Mouse (Mus musculus) forebrain, embryonic 13.5 days (tissue): ENCODE measurements around the gene Plxna2. TPM values are rescaled to one million over a fixed set of nuclear protein-coding genes. Genes with fewer than 3 reads are reported as not detected.

Source experiments
- ATAC-seq: fragments of 200-750 bp; cut with Nextera tagmentation; 2 replicates; pipeline ENCODE4 v1.8.0; 2017
- H3K27ac ChIP-seq: fragments of 300-500 bp; sonication (generic); 2 replicates; pipeline ENCODE4 v1.5.1; 2015; ENCODE audit warnings: inconsistent platforms, mild to moderate bottlenecking, moderate library complexity
- H3K27me3 ChIP-seq: fragments of 300-500 bp; sonication (generic); 2 replicates; pipeline ENCODE4 v1.6.1; 2015; ENCODE audit warnings: mild to moderate bottlenecking, inconsistent platforms
- H3K36me3 ChIP-seq: fragments of 300-500 bp; sonication (generic); 2 replicates; pipeline ENCODE4 v1.6.1; 2015; ENCODE audit warnings: mild to moderate bottlenecking, inconsistent platforms; ENCODE audit not compliant: poor library complexity, severe bottlenecking
- H3K4me1 ChIP-seq: fragments of 300-500 bp; sonication (generic); 2 replicates; pipeline ENCODE4 v1.6.1; 2015; ENCODE audit warnings: inconsistent platforms
- H3K4me2 ChIP-seq: fragments of 300-500 bp; sonication (generic); 2 replicates; pipeline ENCODE4 v1.6.1; 2015; ENCODE audit warnings: inconsistent platforms, mild to moderate bottlenecking, moderate library complexity
- H3K4me3 ChIP-seq: fragments of 300-500 bp; sonication (generic); 2 replicates; pipeline ENCODE4 v1.5.1; 2015; ENCODE audit warnings: mild to moderate bottlenecking, inconsistent platforms
- H3K9ac ChIP-seq: fragments of 300-500 bp; sonication (generic); 2 replicates; pipeline ENCODE4 v1.6.1; 2015; ENCODE audit warnings: mild to moderate bottlenecking, inconsistent platforms
- H3K9me3 ChIP-seq: fragments of 300-500 bp; sonication (generic); replicated peaks from 2 replicates; pipeline ENCODE4 v1.6.1; 2016; ENCODE audit warnings: inconsistent platforms
- WGBS: fragments of 180-500 bp; shearing (Covaris S2); methylation state at CpG from one replicate; pipeline ENCODE4 v1.1.7; 2015; 5-methylcytosine and 5-hydroxymethylcytosine counted together
- polyA plus RNA-seq: library from polyadenylated mRNA; unstranded; fragments of >200 nt; fragmentation: Nextera tagmentation; extraction: Ambion mirVana; gene quantifications from 2 replicates; pipeline ENCODE4 v1.2.1, GENCODE M21; 2015

Plxna2 gene
- polyA plus RNA-seq, 1 experiment from 2014 or later, result 55.8 TPM

GRCm38 (mm10) chr1:194626109-194626508, 8.1 kb downstream of the Plxna2 start:
- 86% methylated on average over 2 of the region's 2 CpGs for WGBS
- 0 out of 2 replicates have a peak overlapping the region, but pooled peaks have one; percentile 99 for H3K9ac ChIP-seq
- peak overlapping the region; percentile 96 for H3K4me3 ChIP-seq
- H3K4me2 ChIP-seq, result peak overlapping the region; percentile 64
- H3K9me3 ChIP-seq, result no peaks in the 10 kb centered on the region
- H3K27me3 ChIP-seq, result no peaks in the 10 kb centered on the region
- no peak overlapping the region for H3K27ac ChIP-seq
- H3K36me3 ChIP-seq, result 0 out of 2 replicates have a peak, but pooled peaks cover 6% of the 10 kb centered on the region
- H3K4me1 ChIP-seq, result peaks cover 99% of the 10 kb centered on the region
- ATAC-seq, result no peak

- Histone ChIP-seq H3K4me3 (no peak overlapping the region), H3K4me2 (peak overlapping the region; percentile 64), H3K9me3 (no peaks in the 10 kb centered on the region), H3K36me3 (0 out of 2 replicates have a peak, but pooled peaks cover 6% of the 10 kb centered on the region), H3K9ac (no peak overlapping the region), H3K27me3 (no peaks in the 10 kb centered on the region), H3K4me1 (peaks cover 96% of the 10 kb centered on the region), H3K27ac (no peak overlapping the region)
- ATAC-seq, result no peak
These were observed 9.3 kb downstream of the Plxna2 start for GRCm38 (mm10) chr1:194627286-194627685.

- peak overlapping the region; percentile 46; the same call in 1 of the 2 replicates for H3K9ac ChIP-seq
- H3K4me1 ChIP-seq, result peaks cover 96% of the 10 kb centered on the region
- H3K4me3 ChIP-seq, result 0 out of 2 replicates have a peak overlapping the region, but pooled peaks have one; percentile 4
- no peaks in the 10 kb centered on the region for H3K9me3 ChIP-seq
- H3K36me3 ChIP-seq, result 0 out of 2 replicates have a peak, but pooled peaks cover 9% of the 10 kb centered on the region
- peak overlapping the region; percentile 75 for H3K27ac ChIP-seq
- WGBS, result 16% methylated on average over 2 of the region's 2 CpGs
- peak overlapping the region; percentile 64 for H3K4me2 ChIP-seq
- H3K27me3 ChIP-seq, result no peaks in the 10 kb centered on the region
- ATAC-seq, result peak; percentile 57; the same call in 1 of the 2 replicates
These were observed 11.2 kb downstream of the Plxna2 start for GRCm38 (mm10) chr1:194629135-194629689.

GRCm38 (mm10) chr1:194630498-194631056, 12.6 kb downstream of the Plxna2 start:
- 26% methylated on average over 1 of the region's 1 CpGs for WGBS
- Histone ChIP-seq H3K27me3 (no peaks in the 10 kb centered on the region), H3K36me3 (0 out of 2 replicates have a peak, but pooled peaks cover 9% of the 10 kb centered on the region), H3K4me1 (peaks cover 96% of the 10 kb centered on the region), H3K27ac (peak overlapping the region; percentile 63), H3K9ac (no peak overlapping the region), H3K9me3 (no peaks in the 10 kb centered on the region), H3K4me3 (no peak overlapping the region), H3K4me2 (0 out of 2 replicates have a peak overlapping the region, but pooled peaks have one; percentile 6)
- peak; percentile 60 for ATAC-seq

GRCm38 (mm10) chr1:194631574-194631973, 13.6 kb downstream of the Plxna2 start:
- Histone ChIP-seq H3K4me2 (no peak overlapping the region), H3K36me3 (0 out of 2 replicates have a peak, but pooled peaks cover 9% of the 10 kb centered on the region), H3K9ac (no peak overlapping the region), H3K27ac (no peak overlapping the region), H3K4me3 (no peak overlapping the region), H3K27me3 (no peaks in the 10 kb centered on the region), H3K9me3 (no peaks in the 10 kb centered on the region), H3K4me1 (peaks cover 96% of the 10 kb centered on the region)
- no peak for ATAC-seq
- 67% methylated on average over 1 of the region's 1 CpGs for WGBS

- H3K27me3 ChIP-seq, result no peaks in the 10 kb centered on the region
- 0 out of 2 replicates have a peak, but pooled peaks cover 9% of the 10 kb centered on the region for H3K36me3 ChIP-seq
- no peaks in the 10 kb centered on the region for H3K9me3 ChIP-seq
- no peak overlapping the region for H3K4me2 ChIP-seq
- 97% methylated on average over 1 of the region's 1 CpGs for WGBS
- no peak for ATAC-seq
- no peak overlapping the region for H3K27ac ChIP-seq
- peaks cover 96% of the 10 kb centered on the region for H3K4me1 ChIP-seq
- H3K9ac ChIP-seq, result no peak overlapping the region
- H3K4me3 ChIP-seq, result no peak overlapping the region
These were observed 14.0 kb downstream of the Plxna2 start for GRCm38 (mm10) chr1:194632029-194632428.

GRCm38 (mm10) chr1:194635411-194635810, 17.4 kb downstream of the Plxna2 start:
- Histone ChIP-seq H3K4me2 (no peak overlapping the region), H3K27me3 (no peaks in the 10 kb centered on the region), H3K27ac (peak overlapping the region; percentile 26; the same call in 1 of the 2 replicates), H3K9me3 (no peaks in the 10 kb centered on the region), H3K4me1 (peaks cover 86% of the 10 kb centered on the region), H3K4me3 (no peak overlapping the region), H3K36me3 (0 out of 2 replicates have a peak, but pooled peaks cover 3% of the 10 kb centered on the region), H3K9ac (no peak overlapping the region)
- WGBS, result 48% methylated on average over 1 of the region's 1 CpGs
- ATAC-seq, result no peak

GRCm38 (mm10) chr1:194635942-194636341, 17.9 kb downstream of the Plxna2 start:
- ATAC-seq, result no peak
- Histone ChIP-seq H3K36me3 (0 out of 2 replicates have a peak, but pooled peaks cover 3% of the 10 kb centered on the region), H3K4me1 (peaks cover 80% of the 10 kb centered on the region), H3K27me3 (no peaks in the 10 kb centered on the region), H3K9ac (no peak overlapping the region), H3K27ac (peak overlapping the region; percentile 26; the same call in 1 of the 2 replicates), H3K9me3 (no peaks in the 10 kb centered on the region), H3K4me3 (no peak overlapping the region), H3K4me2 (no peak overlapping the region)
- 66% methylated on average over 3 of the region's 3 CpGs for WGBS

GRCm38 (mm10) chr1:194637391-194638304, 19.6 kb downstream of the Plxna2 start:
- Histone ChIP-seq H3K27me3 (no peaks in the 10 kb centered on the region), H3K36me3 (0 out of 2 replicates have a peak, but pooled peaks cover 9% of the 10 kb centered on the region), H3K27ac (peak overlapping the region; percentile 75), H3K9ac (no peak overlapping the region), H3K9me3 (no peaks in the 10 kb centered on the region), H3K4me1 (peaks cover 70% of the 10 kb centered on the region), H3K4me2 (no peak overlapping the region; the same call in 1 of the 2 replicates), H3K4me3 (no peak overlapping the region)
- peak; percentile 91 for ATAC-seq
- 14% methylated on average over 5 of the region's 5 CpGs for WGBS

- Histone ChIP-seq H3K36me3 (peaks cover 29% of the 10 kb centered on the region), H3K4me3 (no peak overlapping the region), H3K27ac (no peak overlapping the region), H3K9me3 (no peaks in the 10 kb centered on the region), H3K4me1 (peaks cover 54% of the 10 kb centered on the region), H3K9ac (no peak overlapping the region), H3K27me3 (no peaks in the 10 kb centered on the region), H3K4me2 (no peak overlapping the region)
- WGBS, result 83% methylated on average over 5 of the region's 5 CpGs
- no peak for ATAC-seq
These were observed 23.7 kb downstream of the Plxna2 start for GRCm38 (mm10) chr1:194641601-194642301.

GRCm38 (mm10) chr1:194642302-194642787, 24.3 kb downstream of the Plxna2 start:
- peaks cover 30% of the 10 kb centered on the region for H3K36me3 ChIP-seq
- H3K4me2 ChIP-seq, result no peak overlapping the region
- ATAC-seq, result no peak
- WGBS, result 74% methylated on average over 1 of the region's 1 CpGs
- H3K27me3 ChIP-seq, result no peaks in the 10 kb centered on the region
- no peak overlapping the region for H3K27ac ChIP-seq
- no peaks in the 10 kb centered on the region for H3K9me3 ChIP-seq
- peaks cover 52% of the 10 kb centered on the region for H3K4me1 ChIP-seq
- no peak overlapping the region for H3K9ac ChIP-seq
- H3K4me3 ChIP-seq, result no peak overlapping the region
